Mouse (Mus musculus) ES-Bruce4 (cell line): ENCODE data around the gene Galntl6.

ENCODE experiments used
- CTCF ChIP-seq: IDR thresholded peaks from one replicate; pipeline ENCODE4 v1.8.1; 2011; ENCODE audit warnings: low read depth, low read length
- POLR2A ChIP-seq: IDR thresholded peaks from one replicate; pipeline ENCODE4 v1.8.1; 2011; ENCODE audit warnings: low read length; ENCODE audit not compliant: insufficient read depth

GRCm38 (mm10) chr8:58801847-58802246 lies 110.6 kb downstream of the Galntl6 start:
- no peak for TF ChIP-seq POLR2A
- no peak for TF ChIP-seq CTCF
